Mouse (Mus musculus) urinary bladder, postnatal 10 days (tissue): Measurements from ENCODE around the gene Ctnnbl1.

Source experiments
- DNase-seq: peaks from one replicate; pipeline ENCODE4 v3.0.0; 2022; ENCODE audit warnings: low spot score

Ctnnbl1 gene

DNA sequence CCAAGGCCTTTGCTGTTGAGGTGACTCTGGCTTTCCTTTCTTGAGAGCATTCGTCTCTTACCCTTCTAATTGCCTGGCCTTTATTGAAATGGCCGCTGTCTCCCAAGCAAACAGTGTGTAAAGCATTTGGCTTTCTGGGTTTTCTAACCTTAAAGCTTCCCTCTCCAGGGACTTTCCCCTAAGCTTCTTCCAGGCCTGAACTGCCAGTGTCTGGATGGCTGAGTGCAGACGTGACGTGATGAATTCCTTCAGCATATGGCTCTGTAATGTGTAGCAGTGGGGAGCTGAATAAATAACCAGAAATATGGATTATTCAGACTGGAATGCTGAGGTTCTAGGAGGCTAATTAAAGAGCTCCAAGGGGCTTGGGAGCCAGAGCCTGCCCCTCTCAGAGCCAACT is 84.1 kb downstream of the Ctnnbl1 start:
- DNase-seq = no peak

DNA sequence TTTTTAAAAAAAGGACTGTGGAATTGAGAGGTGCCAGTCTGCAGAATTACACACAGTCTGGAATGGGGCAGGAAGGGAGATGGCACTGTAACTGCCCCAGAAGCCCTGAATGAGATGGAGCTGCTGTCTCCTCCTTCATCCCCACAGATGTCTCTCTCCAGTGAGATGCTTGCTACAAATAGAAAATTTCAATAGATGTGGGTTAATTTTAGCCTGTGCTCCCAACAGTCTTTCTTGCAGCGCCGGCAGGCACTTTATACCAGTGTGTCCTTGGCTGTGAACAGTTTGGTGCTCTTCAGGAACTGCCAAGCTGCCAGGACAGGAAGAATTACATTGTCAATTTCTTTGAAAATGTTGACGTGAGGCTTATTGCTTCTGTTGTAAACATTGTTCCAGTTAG is 86.3 kb downstream of the Ctnnbl1 start:
- no peak for DNase-seq

- no peak for DNase-seq
Observed at GRCm38 (mm10) chr2:157824249-157824648, 87.0 kb downstream of the Ctnnbl1 start.

DNA sequence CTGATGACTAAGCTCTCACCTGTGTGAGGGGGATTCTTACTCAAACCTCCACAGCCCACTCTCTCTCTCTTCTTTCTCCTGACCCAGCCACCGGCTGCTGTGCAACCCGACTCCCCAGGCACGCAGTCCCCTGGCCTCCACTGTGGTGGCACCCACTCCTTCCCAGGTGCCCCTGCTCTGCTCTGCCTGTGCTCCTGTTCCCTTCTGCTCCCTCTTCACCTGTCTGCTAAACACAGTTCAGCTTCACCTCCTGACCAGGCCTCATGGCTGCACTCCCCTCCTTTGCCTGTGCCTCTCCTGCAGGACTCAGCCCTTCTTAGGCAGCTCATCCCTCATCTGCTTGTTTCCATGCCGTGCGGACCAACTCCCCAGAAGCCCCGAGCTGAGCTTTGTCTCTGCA is 92.9 kb downstream of the Ctnnbl1 start:
- DNase-seq = no peak

GRCm38 (mm10) chr2:157830620-157831354 is 93.6 kb downstream of the Ctnnbl1 start:
- no peak for DNase-seq

DNA sequence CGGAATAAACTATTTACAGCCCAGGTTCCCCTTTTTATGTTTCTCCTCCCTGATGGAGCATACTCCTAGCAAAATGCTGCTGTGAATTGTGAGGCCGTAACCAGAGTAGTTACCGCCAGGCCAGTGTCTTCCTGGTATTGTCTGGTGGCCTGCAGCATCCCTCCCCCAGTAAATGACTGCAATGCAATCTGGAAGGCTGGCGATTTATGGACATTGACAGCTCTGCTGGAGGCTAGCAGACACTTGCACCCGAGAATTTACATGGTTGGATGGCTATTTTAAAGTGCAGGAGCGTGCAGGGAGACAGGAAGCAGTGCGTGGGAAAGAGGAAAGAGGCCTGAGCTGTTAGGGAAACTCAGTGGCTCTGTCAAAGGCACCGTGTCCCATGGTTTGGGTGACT is 99.8 kb downstream of the Ctnnbl1 start:
- no peak for DNase-seq

GRCm38 (mm10) chr2:157838206-157838923 is 101.2 kb downstream of the Ctnnbl1 start:
- DNase-seq = no peak

DNA sequence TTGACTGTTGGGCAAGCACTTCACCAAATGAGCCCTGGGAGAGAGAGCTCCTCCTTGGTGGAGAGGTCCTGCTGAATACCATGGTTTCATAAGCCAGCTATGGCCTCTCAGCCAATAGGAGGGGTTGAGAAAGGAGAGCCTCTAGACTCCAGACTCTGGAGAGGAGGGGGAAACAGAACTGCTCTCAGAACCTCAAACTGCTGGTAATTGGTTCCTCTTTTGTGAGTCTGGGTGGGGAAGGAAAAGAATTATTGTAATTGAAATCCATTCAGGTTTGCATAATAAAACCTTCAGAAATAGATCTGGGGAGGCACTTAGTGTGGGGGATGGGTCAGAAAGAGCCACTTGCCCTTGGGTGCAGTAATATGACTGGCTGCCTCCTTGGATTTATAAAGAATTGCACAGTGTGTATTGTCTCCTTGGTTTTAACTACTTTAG is 103.5 kb downstream of the Ctnnbl1 start:
- no peak for DNase-seq

- no peak for DNase-seq
Observed at GRCm38 (mm10) chr2:157841121-157841520, 103.9 kb downstream of the Ctnnbl1 start.

DNA sequence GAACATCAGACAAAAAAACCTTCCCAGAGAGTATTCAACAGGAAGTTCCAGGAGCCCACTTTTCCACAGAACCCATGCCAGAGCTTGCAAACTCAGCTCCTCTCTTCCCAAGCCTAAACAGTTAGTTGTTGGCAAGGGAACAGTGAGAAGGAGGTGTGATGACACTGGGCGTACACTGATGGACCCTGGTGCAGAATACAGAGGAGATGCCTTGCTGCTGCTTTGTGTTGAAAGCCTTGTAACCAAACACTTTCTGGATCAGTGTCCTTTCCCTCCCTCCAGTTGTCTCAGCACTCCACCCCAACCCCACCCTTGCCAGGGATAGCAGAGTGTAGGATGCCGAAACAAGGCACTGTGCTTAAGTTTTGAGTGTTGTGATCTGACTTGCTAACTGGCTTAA is 107.5 kb downstream of the Ctnnbl1 start:
- DNase-seq = no peak

DNA sequence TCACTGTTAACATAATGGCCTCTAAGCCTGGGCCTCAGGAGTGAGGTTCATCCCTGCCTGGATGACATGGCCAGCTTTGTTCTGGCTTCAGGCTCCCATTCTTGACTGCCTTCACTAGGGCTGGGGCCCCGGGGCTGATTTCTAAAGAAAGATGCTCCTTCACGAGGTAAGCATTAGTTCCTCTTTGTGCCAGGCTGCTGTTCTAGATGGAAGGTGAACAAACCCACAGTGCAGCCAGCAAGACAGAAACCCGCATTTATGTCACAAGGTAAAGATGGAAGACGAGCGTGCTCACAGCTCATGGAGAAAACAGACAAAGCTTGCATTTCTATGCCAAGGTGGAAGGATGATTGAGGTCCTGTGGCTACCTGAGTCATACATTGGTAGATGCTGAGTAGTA is 108.6 kb downstream of the Ctnnbl1 start:
- DNase-seq = no peak

GRCm38 (mm10) chr2:157853135-157853534 is 115.9 kb downstream of the Ctnnbl1 start:
- no peak for DNase-seq

DNA sequence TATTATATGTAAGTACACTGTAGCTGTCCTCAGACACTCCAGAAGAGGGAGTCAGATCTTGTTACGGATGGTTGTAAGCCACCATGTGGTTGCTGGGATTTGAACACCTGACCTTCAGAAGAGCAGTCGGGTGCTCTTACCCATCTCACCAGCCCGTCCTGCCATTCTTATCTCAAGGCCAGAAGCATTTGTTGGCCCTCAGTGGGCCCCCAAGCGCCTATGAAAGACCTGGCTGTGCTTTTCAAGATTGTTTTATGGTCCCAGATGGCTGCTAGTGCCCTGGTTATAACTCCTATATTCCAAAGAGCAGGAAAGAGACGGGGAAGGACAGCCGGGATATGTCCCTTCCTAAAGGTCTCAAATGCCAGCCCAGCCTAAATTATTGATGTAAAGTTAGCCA is 118.6 kb downstream of the Ctnnbl1 start:
- DNase-seq = no peak

GRCm38 (mm10) chr2:157857496-157857895 is 120.3 kb downstream of the Ctnnbl1 start:
- DNase-seq = no peak

DNA sequence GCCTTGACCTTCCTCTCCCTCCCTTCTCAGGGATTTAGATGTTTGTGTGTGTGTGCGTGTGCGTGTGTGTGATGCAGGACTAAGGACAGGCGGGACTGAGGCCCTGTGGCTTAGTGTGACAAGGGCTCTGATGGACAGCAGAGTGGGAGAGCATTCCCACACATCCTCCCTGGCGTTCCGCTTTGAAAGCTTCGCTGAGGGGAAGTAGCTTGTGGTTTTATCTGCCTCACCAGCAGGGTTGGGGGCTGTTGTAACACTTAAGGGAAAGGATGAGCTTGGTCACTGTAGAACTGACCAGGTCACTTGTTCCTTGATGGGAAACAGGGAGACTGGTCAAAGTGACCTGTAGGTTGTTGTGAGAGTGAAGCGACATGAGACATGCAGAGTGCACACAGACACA is 121.1 kb downstream of the Ctnnbl1 start:
- DNase-seq = no peak

DNA sequence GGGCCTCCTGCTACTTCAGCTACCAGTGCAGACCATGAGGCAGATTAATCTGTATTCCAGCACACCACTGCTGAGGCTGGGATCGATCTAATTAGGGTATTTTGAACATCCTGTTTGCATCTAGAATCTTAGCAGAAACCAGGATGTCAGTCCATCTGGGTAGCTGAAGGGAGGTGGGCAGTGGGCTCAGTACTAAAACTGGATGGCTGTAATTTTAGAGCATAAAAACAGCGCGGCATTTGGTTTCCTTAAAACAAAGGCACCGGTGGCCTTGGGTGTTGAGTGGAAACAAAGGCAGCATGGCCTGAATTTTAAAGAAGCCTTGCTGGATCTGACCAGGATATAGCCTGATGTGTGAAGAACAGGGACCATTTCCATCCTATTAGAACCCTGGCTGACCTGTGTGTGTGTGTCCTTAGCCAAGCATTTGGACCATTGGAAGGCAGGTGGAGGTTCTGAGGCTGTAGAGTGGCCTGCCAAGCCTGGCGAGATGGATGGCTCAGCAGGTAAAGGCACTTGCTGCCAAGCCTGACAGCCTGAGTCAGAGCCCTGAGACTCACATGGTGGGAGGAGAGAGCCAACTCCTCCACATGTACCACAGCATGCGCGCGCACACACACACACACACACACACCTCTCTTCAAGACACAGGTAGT is 122.0 kb downstream of the Ctnnbl1 start:
- no peak for DNase-seq

DNA sequence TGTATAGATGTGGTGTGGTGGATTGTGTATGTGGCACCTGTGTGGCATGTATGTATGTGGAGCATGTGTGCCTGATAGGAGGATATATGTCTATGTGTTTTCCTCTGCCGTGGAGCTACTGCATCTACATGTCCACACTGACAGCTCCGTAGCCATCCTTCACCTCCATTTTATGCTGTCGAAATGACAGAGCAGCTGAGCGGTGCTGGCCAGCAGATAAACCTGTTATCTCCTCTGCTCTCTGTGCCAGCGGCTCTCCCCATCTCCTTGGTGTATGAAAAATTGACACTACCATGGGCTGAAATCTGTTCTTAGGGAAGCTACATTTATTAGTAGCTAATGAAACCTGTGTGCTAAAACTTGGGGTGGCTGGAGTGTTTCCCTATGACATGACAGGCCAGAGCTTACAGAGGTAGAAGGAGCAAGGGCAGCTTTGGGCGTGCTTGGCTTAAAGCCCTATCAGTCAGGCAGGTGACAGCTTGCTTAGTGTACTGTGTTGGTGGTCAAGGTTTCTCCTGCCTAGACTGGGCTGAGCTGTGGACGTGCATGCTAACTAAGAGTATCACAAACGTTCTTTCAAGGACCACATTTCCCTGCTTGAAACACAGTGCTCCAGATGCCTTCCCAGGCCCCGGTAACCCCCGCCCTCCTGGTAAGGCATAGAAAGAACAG is 124.2 kb downstream of the Ctnnbl1 start:
- no peak for DNase-seq

DNA sequence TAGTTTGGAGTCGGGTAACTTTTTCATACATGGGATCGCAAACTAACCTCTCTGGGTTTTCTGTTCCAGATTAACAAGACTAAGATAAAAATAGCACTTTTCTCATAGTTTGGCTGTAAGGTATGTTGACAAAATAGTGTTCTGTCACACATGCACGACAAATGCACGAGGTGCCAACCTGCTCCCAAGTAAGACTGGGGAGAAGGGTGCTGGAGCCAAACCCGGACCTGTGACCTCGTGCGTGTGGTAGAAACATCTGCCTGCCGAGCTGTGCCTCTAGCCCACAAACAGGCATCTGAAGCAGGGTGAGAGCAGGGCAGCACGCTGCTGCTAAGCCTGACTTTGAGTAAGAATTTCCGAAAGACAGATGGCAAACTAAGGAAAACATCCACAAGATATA is 125.1 kb downstream of the Ctnnbl1 start:
- DNase-seq = no peak

DNA sequence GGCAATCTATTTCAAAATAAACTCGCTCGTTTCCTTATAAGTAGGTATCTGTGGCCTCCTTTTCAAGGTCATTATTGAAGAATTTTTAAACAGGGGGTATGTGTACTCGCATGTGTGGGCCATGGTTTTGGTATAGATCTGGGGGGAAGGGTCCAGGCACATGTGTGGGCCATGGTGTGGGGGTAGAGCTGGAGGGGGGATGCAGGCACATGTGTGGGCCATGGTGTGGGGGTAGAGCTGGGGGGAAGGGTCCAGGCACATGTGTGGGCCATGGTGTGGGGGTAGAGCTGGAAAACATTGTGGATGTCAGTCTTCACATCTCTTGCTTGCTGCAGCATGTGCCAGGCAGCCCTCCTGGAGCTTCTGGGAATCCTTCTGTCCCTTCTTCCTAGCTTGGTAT is 129.9 kb downstream of the Ctnnbl1 start:
- DNase-seq = no peak

DNA sequence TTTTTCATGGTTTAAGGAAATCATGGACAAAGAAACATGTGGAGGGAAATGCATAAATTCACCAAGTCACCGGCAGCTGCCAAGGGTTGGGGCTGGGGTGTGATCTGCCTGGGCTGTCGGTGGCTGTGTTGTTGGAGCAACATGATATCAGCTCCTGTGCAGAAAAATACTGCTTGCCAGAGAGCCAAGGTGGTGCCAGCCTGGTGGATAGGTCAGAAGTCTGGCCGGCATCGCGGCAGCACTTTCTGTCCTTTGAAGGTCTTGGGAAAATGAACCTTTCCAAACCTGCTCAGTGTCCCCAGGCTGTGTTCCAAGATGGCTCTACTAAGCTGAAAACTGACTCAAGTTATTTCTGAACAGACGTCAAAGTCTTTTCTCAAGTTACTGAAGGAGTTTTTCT is 133.0 kb downstream of the Ctnnbl1 start:
- no peak for DNase-seq

- no peak for DNase-seq
Observed at GRCm38 (mm10) chr2:157873223-157873622, 136.0 kb downstream of the Ctnnbl1 start.

- no peak for DNase-seq
Observed at GRCm38 (mm10) chr2:157873691-157874090, 136.5 kb downstream of the Ctnnbl1 start.

DNA sequence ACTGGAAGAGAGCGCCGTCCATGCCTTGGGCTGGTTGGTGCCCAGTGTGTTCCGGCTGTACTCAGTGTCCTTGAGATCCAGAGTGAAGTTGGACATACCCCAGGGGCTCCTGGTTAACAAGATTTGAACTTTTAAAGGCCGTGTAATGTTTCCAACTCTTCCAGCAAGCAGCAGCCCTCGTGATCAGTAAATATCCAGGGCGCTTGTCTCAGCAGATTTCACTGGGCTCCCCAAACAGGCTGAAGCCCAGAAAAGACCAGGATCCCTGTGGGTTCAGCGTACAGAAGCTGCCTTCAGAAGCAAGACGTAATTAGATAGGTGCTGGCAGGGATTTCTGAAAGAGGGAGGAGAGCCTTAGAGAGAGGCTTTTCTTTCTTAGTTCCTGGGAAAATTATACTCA is 137.9 kb downstream of the Ctnnbl1 start:
- DNase-seq = no peak
